Mouse (Mus musculus): Measurements from ENCODE around the gene Ctsa.
"Not testable (repeated sequence)": the region's sequence is repeated elsewhere in the genome, so short reads cannot be mapped to it uniquely, and the experiment has no call there.

The Ctsa gene

DNA sequence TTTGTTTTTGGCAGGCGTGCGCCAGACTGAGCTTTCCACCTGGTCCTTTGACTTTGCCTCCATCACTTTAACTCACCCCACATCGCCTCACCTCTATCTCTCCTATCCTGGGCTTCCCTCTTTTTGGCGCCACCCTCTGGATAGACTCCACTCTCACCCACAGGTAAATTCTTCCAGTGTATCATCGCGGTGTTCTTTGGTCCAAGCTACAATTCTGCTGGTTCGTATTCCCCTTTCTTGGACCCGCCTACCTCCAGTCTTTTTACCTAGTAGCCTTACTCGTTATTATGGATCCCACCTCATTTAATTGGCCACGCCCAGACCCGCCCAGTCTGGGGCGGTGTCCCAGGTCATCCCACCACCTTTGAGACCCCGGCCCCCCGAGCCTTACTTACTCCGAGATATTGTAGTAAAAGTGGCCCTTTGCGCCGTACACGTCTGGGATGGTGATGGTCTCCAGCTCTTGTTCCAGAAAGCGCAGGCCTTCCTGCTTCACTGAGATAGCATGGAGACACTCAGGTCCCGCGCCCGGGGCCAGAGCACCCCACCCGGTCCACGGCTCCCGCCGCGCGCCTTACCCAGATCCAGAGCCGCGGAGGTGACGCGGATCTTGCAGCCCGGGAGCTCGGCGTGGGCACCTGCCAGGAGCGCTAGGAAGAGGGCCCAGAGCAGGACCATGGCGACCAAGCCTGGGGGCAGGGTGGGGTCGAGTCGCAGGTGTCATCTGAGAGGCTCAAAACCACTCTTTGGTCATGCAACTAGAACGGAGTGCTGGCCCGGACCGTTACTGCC, 23.8 kb downstream of the Ctsa start:
- DNase-seq = peak; percentile 39 to 58

DNA sequence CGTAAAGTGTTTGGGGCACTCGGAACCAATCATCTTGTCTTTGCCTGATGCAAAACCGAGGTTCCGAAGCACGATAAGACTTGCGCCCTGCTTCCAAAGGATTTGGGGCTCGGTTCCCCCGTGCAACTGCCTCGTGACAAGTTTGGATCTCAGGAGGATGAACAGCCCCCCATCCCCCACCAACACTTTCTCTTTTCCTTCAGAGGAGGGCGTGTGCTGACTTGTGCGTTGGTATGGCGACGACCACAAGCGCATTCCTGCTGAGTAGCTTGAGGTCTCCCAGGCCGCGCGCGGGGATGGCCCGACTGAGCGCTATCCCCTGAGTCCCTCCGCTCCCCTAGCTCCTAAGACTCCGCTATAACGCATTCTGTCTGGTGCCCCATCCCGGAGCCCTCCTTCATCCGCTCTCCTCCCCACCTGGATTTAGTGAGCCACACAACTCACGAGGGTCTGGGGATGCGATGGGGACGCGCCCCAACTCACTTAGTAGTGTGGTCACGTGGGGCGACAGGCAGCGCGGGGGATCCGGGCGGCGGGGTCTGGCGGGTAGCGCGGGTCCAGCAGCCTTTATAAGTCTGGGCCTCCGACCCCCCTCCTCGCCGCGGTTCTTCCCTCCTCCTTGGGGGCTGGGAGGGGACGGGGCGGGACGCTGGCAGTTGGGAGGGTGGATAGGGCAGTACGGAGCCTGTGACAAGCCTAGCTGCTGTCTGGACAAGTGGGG, 24.6 kb downstream of the Ctsa start, which contains the start of gene Pltp:
TSS of gene Pltp (minus strand) at position 611 of the 721 bp plus-strand sequence.
- peak in 1 of 2 experiments; percentile 35 for DNase-seq

DNA sequence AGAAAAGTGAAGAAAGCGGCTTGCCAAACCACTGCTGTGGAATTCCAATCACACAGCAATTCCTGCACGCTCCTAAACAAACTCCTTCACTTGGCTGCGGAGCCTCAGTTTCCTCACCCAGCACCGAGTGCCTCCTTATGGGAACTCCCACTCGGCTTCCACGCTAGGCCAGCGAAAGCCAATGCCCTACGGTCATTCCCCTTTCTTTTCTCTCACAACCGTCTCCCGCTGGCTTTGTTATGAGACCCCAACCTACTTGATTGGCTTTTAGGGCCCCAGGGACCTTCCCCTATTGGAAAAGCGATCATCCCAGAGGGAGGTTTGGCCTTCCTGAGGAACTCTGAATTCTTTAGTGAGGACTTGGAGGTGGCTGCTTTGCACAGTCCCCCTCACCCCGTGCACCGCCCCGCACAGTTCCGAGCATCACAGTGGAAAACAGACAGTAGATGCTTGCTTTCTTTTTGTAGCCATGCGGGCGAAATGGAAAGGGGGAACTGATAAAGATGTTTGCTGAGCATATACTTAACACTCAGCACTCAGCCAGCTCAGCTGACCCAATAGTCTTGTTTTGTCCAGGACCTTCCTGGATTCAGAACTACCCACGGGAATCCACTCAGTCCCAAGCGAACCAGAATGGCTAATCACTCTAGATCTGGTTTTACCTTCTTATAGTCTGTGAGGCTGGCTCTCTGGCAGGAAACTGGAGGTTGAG, 25.3 kb downstream of the Ctsa start:
- no peak for DNase-seq

DNA sequence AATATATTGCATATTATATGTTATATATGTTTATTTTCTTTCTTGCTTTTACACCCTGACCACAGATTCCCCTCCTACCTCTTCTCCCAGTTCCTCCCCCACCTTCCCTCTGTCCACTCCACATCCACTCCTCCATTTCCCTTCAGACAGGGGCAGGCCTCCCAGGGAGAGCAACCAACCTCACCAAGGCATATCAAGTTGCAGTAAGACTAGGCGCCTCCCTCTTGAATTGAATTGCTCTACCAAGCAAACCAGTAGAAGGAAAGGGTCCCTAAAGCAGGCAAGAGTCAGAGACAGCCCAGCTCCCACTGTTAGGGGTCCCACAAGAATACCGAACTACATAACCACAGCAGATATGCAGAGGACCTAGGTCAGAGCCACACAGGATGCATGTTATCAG, 26.5 kb downstream of the Ctsa start:
- DNase-seq = no peak

DNA sequence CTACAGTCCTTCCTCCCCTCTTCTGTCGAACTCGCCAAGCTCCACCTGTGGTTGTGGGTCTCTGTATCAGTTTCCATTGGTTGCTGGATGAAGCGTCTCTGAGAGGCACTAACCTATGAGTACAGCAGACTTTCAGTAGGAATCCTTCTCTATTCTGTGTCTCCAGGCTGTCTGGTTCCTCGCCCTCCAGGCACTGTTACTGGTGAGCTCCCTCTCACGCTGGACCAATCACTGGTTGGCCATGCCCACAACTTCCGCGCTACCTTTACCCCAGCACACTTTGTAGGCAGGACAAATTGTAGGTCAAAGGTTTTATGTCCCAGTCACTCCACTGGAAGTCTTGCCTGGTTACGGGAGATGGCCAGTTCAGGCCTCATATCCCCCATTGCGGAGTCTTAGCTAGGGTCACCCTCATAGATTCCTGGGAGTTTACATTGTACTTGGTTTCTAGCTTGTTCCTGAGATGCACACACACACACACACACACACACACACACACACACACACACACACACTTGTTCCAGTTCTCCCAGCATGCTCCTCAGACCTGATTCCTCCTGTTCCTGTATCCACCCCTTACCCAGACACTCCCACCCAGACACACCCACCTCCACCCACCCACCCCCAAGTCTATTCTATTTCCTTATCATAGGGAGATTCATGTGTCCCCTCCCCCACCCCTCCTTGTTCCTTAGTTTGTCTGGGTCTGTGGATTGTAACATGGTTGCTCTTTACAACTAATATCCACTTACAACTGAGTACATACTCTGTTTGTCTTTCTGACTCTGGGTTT, 27.2 kb downstream of the Ctsa start:
- no peak for DNase-seq

DNA sequence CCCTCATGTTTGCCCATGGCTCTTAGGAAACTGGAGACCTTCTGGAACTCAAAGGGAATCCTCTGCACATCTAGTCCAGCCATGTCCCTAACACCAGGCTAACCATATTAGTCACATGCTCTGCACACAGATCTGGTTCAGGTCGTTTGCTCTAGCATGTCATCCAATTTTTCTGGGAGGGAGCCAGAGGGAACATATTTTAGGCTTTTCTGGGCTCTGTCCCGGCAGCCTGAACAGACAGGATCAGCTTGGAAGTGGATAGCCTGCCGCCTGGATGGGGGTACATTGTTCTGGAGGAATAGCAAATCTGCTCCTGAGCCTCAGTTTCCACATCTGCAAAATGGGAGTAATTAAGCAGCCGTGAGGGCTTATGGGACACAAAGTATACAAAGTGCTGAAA, 28.4 kb downstream of the Ctsa start:
- DNase-seq = no peak

DNA sequence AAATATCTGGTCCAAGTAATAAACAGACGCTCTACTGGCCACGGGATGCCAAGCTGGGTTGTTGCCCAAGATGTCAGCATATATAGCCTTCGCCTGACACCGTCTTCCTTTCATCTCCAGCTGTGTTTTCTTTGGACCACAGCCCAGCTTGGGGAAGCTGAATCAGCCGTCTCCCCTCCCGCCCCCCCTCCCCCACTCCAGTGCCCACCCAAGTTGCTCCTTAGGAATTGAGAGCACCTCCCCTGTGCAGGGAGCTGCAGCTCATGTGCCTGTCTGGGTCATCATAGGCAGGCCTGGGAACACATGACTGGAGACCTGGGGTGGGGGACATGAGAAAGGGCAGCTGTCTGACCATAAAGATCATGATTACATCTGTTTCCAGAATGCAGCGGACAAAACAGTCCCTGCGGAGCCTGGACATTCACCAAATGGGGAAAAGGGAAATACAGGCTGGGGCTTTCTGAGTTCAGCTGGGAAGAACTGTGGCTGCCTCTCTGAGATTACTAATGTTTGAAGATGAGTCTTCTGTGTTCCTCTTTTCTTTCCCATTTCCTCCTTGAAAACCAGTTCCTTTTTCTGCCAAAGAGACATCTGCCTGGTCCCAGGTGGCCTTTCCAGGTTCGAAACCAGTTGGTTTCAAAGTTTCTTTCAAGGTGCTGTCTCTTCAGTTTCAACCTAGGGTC, 29.6 kb downstream of the Ctsa start:
- DNase-seq = no peak

DNA sequence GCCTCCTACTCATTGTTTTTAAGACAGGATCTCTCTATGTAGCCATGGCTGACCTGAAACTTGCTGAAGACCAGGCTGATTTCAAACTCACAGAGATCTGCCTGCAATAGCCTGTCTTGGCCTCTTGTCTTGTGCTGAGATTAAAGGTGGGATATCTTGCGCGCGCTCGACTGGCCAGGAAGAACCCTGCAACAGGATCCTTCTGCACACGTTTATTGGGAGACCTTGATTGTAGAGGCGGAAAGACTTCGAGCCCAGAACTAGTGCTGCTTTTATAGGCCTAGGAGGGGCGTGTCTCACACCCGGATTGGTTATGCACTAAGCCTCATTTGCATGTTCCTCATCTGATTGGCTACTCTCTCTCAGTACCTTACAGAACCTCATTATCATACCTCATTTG, 30.7 kb downstream of the Ctsa start:
- not testable (repeated sequence) for DNase-seq

DNA sequence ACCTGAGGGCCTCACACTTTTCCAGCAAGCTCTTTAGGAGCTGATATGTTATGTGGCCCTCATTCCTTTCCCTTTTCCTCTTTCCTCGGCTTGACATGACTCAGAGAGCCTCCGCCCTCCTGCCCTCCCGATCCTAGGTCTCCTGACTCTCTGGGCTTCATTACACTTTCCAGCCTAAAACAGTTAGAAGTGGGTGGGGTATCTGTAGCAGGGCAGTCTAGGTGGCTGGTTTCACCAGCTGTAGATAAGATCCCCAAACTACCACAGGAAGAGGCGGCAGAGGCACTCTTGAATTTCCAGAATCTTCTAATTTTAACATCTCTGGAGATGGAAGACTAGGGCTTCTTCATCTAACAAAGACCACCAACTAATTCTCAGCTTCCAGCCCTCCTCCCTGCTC, 31.9 kb downstream of the Ctsa start:
- no peak for DNase-seq

DNA sequence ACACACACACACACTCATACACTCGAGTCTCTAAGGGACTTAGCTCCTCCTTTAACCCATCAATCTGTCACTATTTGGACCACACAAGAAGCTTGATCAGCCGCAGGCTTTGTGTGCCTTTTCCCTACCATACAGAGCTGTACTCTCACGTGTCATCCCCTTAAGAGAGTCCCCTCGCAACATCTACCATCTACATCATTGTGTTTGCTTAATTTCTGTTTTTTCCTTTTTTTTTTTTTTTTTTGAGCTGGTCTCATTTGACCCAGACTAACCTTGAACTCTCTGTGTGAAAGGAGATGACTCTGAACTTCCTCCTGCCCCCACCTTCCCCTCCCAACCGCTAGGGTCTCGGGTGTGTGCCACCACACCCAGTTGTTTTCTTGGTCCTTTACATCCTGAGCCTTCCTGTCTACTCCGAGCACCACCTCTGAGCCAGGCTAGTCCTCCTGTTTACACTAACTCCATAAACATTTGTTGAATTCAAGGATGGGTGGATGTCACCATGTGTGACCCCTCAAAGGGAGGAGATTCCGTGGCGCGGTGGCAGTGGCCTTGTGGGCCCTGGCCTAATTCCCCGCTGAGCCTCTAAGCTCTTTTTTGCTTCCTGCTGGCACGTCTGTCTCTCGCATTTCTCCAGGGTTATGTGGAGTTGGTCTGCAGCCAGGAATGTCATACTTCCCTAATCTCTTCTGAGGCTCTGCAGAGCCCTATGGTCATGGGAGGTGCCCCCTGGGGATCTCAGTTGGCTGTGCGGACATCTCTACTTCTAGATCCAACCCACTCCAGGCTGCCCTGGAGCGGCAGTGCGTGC, 34.3 kb downstream of the Ctsa start:
- no peak for DNase-seq

DNA sequence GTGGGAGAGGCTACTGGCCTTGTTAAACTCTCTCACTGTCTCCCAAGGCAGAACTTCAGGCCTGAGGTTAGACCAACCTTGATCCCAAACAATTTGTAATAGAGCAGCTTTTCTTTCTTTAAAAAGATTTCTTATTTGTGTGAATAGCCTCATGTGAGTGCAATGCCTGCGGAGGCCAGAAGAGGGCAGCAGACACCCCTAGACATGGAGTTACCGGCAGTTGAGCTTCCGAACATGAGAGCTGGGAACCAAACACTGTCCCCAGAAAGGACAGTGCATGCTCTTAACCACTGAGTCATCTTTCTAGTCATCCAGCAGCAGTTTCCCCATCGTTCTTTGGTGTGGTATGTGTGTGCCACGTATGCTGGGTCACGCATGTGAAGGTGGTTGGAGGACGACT, 34.9 kb downstream of the Ctsa start:
- DNase-seq = no peak

DNA sequence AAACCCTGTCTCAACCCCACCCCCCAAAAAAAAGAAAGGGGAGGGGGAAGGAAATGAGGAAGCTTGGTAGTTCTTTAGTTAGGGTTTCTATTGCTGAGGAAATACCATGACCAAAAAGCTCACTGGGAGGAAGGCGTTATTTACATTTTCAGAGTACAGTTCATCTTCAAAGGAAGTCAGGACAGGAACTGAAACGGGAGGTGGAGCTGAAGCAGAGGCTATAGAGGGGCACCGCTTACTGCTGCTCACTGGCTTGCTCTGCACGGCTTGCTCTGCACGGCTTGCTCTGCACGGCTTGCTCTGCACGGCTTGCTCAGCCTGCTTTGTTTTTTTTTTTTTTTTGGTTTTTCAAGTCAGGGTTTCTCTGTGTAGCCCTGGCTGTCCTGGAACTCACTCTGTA, 35.8 kb downstream of the Ctsa start:
- no peak for DNase-seq

DNA sequence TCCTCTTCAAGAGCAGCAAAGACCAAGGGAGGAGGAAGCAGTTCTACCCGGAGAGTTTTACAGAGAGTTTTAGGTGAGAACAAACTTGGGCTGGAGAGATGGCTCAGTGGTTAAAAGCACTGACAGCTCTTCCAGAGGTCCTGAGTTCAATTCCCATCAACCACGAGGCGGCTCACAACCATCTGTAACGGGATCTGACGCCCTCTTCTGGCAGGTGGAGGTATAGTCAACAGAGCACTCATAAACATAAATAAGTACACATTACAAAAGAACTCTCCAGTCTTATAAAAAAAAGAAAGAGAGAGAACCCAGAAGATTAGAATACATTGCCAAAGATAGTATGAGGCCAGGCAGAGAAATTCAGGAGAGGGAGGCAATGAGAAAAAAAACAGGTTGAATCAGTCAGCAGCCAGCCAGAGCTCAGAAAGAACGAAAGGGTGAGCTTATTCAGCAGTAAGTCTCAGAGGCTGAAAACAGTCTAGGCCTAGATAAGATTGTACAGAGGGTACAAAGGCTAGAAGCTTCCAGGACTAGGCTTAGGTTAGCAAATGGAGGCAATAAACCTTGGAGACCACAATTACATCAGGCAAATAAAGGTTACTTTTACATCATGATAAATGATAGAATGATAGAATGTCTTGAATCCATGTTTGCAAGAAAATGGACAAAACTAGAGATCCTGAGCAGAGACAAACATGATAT, 39.1 kb downstream of the Ctsa start:
- DNase-seq = no peak

DNA sequence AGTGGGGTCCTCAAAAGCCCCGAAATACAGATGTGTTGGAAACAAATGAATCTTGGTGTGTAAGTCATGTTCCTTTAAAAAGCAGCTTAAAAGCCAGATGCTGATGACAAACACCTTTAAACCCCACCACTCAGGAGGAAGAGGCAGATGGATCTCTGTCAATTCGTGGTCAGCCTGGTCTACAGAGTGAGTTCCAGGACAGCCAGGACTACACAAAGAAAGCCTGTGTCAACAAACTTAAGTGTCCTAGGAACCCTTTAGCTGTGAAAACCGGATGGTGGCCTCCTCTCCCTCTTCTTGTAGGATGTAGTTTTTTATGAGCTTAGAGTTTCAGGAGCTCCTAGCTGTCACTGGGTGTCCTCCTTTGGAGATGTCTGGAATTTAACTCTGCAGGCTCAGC, 40.9 kb downstream of the Ctsa start:
- DNase-seq = no peak

DNA sequence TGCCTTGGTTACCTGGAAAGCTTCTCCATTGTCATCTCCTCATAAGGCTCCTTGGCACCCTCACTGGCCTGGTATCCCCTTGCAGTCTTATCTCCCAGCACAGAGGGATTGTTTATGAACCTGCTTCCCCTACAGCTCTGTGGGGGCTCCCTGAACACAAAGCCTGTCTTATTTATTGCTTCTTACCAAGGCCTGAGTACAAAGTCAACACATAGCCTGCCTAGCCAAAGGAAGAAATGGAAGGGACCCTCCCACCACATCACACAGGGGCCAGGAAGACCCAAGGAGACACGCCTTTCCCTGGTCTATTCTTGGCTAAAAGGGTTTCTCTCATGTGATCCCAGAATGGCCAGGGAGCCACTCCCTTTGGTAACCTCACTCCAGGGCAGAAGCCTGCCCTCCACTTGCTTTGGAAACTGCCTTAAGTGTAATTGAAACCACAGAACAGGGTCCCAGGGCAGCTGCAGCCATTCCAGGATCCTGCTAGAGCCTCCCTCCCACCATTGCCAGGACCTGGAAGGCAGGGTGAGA, 41.6 kb downstream of the Ctsa start:
- no peak for DNase-seq

DNA sequence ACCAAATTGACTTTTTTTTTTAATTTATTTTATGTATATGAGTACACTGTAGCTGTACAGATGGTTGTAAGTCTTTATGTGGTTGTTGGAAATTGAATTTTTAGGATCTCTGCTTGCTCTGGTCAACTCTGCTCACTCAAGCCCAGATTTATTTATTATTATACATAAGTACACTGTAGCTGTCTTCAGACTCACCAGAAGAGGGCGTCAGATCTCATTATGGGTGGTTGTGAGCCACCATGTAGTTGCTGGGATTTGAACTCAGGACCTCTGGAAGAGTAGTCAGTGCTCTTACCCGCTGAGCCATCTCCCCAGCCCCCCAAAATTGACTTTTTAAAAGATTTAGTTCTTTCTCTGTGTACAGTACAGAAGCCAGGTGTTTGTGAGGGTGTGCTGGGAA, 43.0 kb downstream of the Ctsa start:
- DNase-seq = not testable (repeated sequence)

DNA sequence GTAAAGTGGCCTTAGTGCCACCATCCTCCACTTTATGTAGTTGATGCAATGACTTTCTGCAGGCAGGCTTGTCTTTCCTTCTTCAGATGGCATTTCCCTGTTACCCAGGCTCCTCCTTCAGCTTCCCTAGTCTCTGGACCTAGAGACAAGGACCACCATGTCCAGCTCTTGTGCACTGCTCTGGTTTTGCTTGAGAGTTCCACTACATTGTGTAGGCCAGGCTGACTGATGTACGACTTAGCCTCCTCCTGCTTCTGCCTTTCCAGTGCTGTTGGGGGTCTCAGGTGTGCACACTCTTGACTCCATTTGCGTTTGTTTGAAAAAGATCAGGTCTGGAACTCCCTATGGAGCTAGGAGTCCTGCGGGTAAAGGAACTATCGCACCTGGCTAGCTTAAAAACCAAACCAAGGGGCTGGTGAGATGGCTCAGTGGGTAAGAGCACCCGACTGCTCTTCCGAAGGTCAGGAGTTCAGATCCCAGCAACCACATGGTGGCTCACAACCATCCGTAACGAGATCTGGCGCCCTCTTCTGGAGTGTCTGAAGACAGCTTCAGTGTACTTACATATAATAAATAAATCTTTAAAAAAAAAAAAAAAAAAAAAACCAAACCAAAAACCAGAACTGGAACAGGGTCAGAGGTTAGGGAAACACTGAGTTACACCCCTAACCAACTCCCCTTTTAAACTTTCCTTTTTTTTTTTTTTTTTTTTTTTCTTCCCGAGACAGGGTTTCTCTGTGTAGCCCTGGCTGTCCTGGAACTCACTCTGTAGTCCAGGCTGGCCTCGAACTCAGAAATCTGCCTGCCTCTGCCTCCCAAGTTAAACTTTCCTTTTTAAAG, 44.9 kb downstream of the Ctsa start:
- not testable (repeated sequence) for DNase-seq

DNA sequence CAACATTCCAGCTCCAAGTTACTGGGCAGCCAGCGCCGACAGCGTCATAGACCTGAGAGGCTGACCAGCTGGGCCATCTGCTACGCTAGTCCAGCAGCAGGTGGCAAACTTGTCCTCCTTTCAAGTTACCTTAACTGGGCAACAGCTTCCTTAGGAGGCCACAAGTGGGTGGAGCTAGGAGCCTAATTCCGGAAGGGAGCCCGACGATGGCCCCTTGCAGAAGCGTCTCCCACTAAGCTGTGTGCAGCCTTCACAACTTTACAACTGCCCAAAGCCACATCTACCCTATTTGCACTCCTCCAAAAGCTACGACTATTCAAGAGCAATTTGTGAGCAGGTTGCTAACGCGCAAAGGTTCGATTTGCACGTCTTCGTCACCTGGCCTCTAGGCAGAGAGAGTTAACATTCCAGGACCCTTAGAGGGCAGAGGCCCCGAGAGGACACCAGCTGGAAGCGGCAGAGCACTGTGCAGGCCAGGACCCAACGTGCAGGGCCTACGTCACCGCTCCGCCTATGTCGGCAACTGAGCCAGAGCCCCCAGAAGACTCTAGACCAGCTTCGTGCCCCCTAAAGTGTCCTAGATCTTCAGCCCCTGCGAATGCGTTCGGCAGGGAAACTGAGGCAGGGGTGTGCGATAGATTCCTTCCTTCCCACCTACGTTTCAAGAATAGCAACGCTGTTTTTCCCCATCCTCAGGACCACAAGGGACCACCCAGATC, 46.0 kb downstream of the Ctsa start:
- peak; percentile 67 to 78 for DNase-seq

DNA sequence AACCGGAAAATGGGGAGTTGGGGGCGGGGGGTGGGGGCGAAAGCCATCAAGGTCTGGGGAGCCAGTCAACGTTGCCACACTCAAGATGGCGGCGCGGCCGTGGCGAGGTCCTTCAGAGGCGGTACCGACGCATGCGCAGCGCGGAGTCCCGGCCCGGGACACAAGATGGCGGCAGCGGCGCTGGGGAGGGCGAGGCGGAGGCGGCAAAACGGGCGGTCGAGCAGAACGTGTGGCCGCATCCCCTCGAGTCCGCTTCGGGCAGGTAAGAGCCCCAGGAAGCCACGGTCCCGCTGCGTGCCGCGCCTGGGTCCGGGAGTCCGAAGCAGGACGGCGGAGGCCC, 46.5 kb downstream of the Ctsa start, which contains the start of gene Pcif1:
TSS of gene Pcif1 (plus strand) at position 77 of the 340 bp plus-strand sequence.
- DNase-seq = peak; percentile 89 to 96

Data from cerebellum, adult 18-20 months (tissue).